Mouse (Mus musculus): Measurements from ENCODE around the gene Slc22a18. TPM values are rescaled to one million over a fixed set of nuclear protein-coding genes. Genes with fewer than 3 reads are reported as not detected.
A peak's percentile ranks its signal among the peaks of the same experiment; 100 is the strongest.

The Slc22a18 gene
- total RNA-seq (2014; fragmentation: Nextera tagmentation): 0.88 and 1.8 TPM in 2 replicates
- 0.67 TPM in 1 of 2 replicates, not detected in the other for total RNA-seq (2017)

- ATAC-seq (replicated peaks; ENCODE audit: poor library complexity, severe bottlenecking): peak; percentile 79
Observed at GRCm38 (mm10) chr7:143473347-143474101, at the start of gene Slc22a18. TSS of gene Slc22a18 (plus strand) at chr7:143473736.

GRCm38 (mm10) chr7:143428142-143428813 is 45.3 kb upstream of the Slc22a18 start:
- no peak for ATAC-seq (replicated peaks; ENCODE audit: poor library complexity, severe bottlenecking)

GRCm38 (mm10) chr7:143428814-143429499 is 44.6 kb upstream of the Slc22a18 start:
- ATAC-seq (replicated peaks; ENCODE audit: poor library complexity, severe bottlenecking): no peak

- no peak for ATAC-seq (replicated peaks; ENCODE audit: poor library complexity, severe bottlenecking)
Observed at GRCm38 (mm10) chr7:143432631-143433030, 40.9 kb upstream of the Slc22a18 start.

- ATAC-seq (replicated peaks; ENCODE audit: poor library complexity, severe bottlenecking): no peak
Observed at GRCm38 (mm10) chr7:143433331-143433730, 40.2 kb upstream of the Slc22a18 start.

- ATAC-seq (replicated peaks; ENCODE audit: poor library complexity, severe bottlenecking): no peak
Observed at GRCm38 (mm10) chr7:143437231-143437893, 36.2 kb upstream of the Slc22a18 start.

GRCm38 (mm10) chr7:143437894-143438581 is 35.5 kb upstream of the Slc22a18 start:
- ATAC-seq (replicated peaks; ENCODE audit: poor library complexity, severe bottlenecking): 0 out of 2 replicates have a peak, but pooled peaks have one; percentile 27

- ATAC-seq (replicated peaks; ENCODE audit: poor library complexity, severe bottlenecking): no peak
Observed at GRCm38 (mm10) chr7:143438965-143439364, 34.6 kb upstream of the Slc22a18 start.

GRCm38 (mm10) chr7:143444580-143444954 is 29.0 kb upstream of the Slc22a18 start:
- no peak for ATAC-seq (replicated peaks; ENCODE audit: poor library complexity, severe bottlenecking)

GRCm38 (mm10) chr7:143444955-143445648 is 28.4 kb upstream of the Slc22a18 start:
- ATAC-seq (replicated peaks; ENCODE audit: poor library complexity, severe bottlenecking): no peak

GRCm38 (mm10) chr7:143445651-143446460 is 27.7 kb upstream of the Slc22a18 start:
- 0 out of 2 replicates have a peak, but pooled peaks have one; percentile 34 for ATAC-seq (replicated peaks; ENCODE audit: poor library complexity, severe bottlenecking)

GRCm38 (mm10) chr7:143447130-143447529 is 26.4 kb upstream of the Slc22a18 start:
- ATAC-seq (replicated peaks; ENCODE audit: poor library complexity, severe bottlenecking): no peak

GRCm38 (mm10) chr7:143458963-143459331 is 14.6 kb upstream of the Slc22a18 start:
- ATAC-seq (replicated peaks; ENCODE audit: poor library complexity, severe bottlenecking): no peak

- no peak for ATAC-seq (replicated peaks; ENCODE audit: poor library complexity, severe bottlenecking)
Observed at GRCm38 (mm10) chr7:143459332-143460211, 14.0 kb upstream of the Slc22a18 start.

- no peak for ATAC-seq (replicated peaks; ENCODE audit: poor library complexity, severe bottlenecking)
Observed at GRCm38 (mm10) chr7:143460217-143460834, 13.2 kb upstream of the Slc22a18 start.

- ATAC-seq (replicated peaks; ENCODE audit: poor library complexity, severe bottlenecking): peak; percentile 84
Observed at GRCm38 (mm10) chr7:143460874-143461273, 12.7 kb upstream of the Slc22a18 start, which contains the start of gene Cdkn1c. TSS of gene Cdkn1c (minus strand) at chr7:143461050.

- ATAC-seq (replicated peaks; ENCODE audit: poor library complexity, severe bottlenecking): no peak
Observed at GRCm38 (mm10) chr7:143461294-143461870, 12.2 kb upstream of the Slc22a18 start.
